Mouse (Mus musculus): Measurements from ENCODE around the gene Gm20388. TPM values are rescaled to one million over a fixed set of nuclear protein-coding genes. Genes with fewer than 3 reads are reported as not detected.

The Gm20388 gene
- polyA plus RNA-seq, 1 experiment from 2014 or later: 12.4 TPM

- Histone ChIP-seq H3K9ac (ENCODE audit: low read depth, low read length) (no peak overlapping the region), H3K27me3 (replicated peaks; ENCODE audit: control insufficient read depth, insufficient read depth, low read length) (no peaks in the 10 kb centered on the region), H3K4me3 (ENCODE audit: low read length) (no peak overlapping the region), H3K27ac (ENCODE audit: low read depth, low read length) (no peak overlapping the region), H3K4me2 (ENCODE audit: low read length) (no peak overlapping the region), H3K9me3 (ENCODE audit: control insufficient read depth, low read length) (no peaks in the 10 kb centered on the region), H3K4me1 (ENCODE audit: control insufficient read depth, insufficient read depth, low read depth, low read length) (no peaks in the 10 kb centered on the region), H3K36me3 (ENCODE audit: control insufficient read depth, insufficient read depth, low read length) (no peaks in the 10 kb centered on the region)
- no peak for ATAC-seq
- WGBS: 85% methylated on average over 18 of the region's 18 CpGs
These were observed 1614.6 kb downstream of the Gm20388 start for GRCm38 (mm10) chr8:121525111-121525818.

GRCm38 (mm10) chr8:121526811-121527550, 1616.3 kb downstream of the Gm20388 start:
- ATAC-seq: no peak
- H3K9ac ChIP-seq (ENCODE audit: low read depth, low read length): no peak overlapping the region
- no peak overlapping the region for H3K4me2 ChIP-seq (ENCODE audit: low read length)
- 61% methylated on average over 6 of the region's 6 CpGs for WGBS
- no peak overlapping the region for H3K4me3 ChIP-seq (ENCODE audit: low read length)
- H3K36me3 ChIP-seq (ENCODE audit: control insufficient read depth, insufficient read depth, low read length): no peaks in the 10 kb centered on the region
- H3K27ac ChIP-seq (ENCODE audit: low read depth, low read length): no peak overlapping the region
- no peaks in the 10 kb centered on the region for H3K27me3 ChIP-seq (replicated peaks; ENCODE audit: control insufficient read depth, insufficient read depth, low read length)
- no peaks in the 10 kb centered on the region for H3K4me1 ChIP-seq (ENCODE audit: control insufficient read depth, insufficient read depth, low read depth, low read length)
- H3K9me3 ChIP-seq (ENCODE audit: control insufficient read depth, low read length): no peaks in the 10 kb centered on the region

- Histone ChIP-seq H3K9me3 (ENCODE audit: control insufficient read depth, low read length) (no peaks in the 10 kb centered on the region), H3K27me3 (replicated peaks; ENCODE audit: control insufficient read depth, insufficient read depth, low read length) (no peaks in the 10 kb centered on the region), H3K27ac (ENCODE audit: low read depth, low read length) (no peak overlapping the region), H3K9ac (ENCODE audit: low read depth, low read length) (no peak overlapping the region), H3K36me3 (ENCODE audit: control insufficient read depth, insufficient read depth, low read length) (no peaks in the 10 kb centered on the region), H3K4me1 (ENCODE audit: control insufficient read depth, insufficient read depth, low read depth, low read length) (no peaks in the 10 kb centered on the region), H3K4me3 (ENCODE audit: low read length) (no peak overlapping the region), H3K4me2 (ENCODE audit: low read length) (no peak overlapping the region)
- WGBS: 83% methylated on average over 9 of the region's 9 CpGs
- ATAC-seq: no peak
These were observed 1617.1 kb downstream of the Gm20388 start for GRCm38 (mm10) chr8:121527751-121528150.

- Histone ChIP-seq H3K4me1 (ENCODE audit: control insufficient read depth, insufficient read depth, low read depth, low read length) (no peaks in the 10 kb centered on the region), H3K27ac (ENCODE audit: low read depth, low read length) (no peak overlapping the region), H3K9me3 (ENCODE audit: control insufficient read depth, low read length) (no peaks in the 10 kb centered on the region), H3K4me2 (ENCODE audit: low read length) (no peak overlapping the region), H3K9ac (ENCODE audit: low read depth, low read length) (no peak overlapping the region), H3K36me3 (ENCODE audit: control insufficient read depth, insufficient read depth, low read length) (no peaks in the 10 kb centered on the region), H3K4me3 (ENCODE audit: low read length) (no peak overlapping the region), H3K27me3 (replicated peaks; ENCODE audit: control insufficient read depth, insufficient read depth, low read length) (no peaks in the 10 kb centered on the region)
- no peak for ATAC-seq
- 86% methylated on average over 15 of the region's 15 CpGs for WGBS
These were observed 1618.1 kb downstream of the Gm20388 start for GRCm38 (mm10) chr8:121528790-121529189.

DNA sequence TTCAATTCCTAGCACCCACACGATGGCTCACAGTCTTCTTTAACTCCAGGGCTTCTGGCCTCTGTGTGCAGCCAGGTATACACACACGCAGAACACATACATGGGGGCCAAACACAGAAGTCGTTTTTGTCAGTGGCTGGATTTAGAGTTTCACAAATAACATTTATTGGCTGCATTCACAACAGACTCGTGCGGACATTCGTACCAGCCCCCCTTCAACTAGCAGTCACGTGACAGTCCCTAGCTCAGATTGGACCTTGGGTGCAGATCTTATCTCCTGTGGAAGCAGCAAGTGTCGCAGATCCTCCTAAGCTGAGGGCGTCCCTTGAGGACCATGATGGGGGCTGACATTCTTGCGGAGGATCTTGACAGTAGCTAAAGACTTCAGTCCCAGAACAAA, 1620.0 kb downstream of the Gm20388 start:
- H3K4me2 ChIP-seq (ENCODE audit: low read length): no peak overlapping the region
- H3K9me3 ChIP-seq (ENCODE audit: control insufficient read depth, low read length): no peaks in the 10 kb centered on the region
- no peaks in the 10 kb centered on the region for H3K36me3 ChIP-seq (ENCODE audit: control insufficient read depth, insufficient read depth, low read length)
- WGBS: 84% methylated on average over 10 of the region's 10 CpGs
- no peak for ATAC-seq
- no peak overlapping the region for H3K4me3 ChIP-seq (ENCODE audit: low read length)
- H3K9ac ChIP-seq (ENCODE audit: low read depth, low read length): no peak overlapping the region
- H3K27ac ChIP-seq (ENCODE audit: low read depth, low read length): no peak overlapping the region
- no peaks in the 10 kb centered on the region for H3K27me3 ChIP-seq (replicated peaks; ENCODE audit: control insufficient read depth, insufficient read depth, low read length)
- H3K4me1 ChIP-seq (ENCODE audit: control insufficient read depth, insufficient read depth, low read depth, low read length): no peaks in the 10 kb centered on the region

GRCm38 (mm10) chr8:121532381-121532780, 1621.7 kb downstream of the Gm20388 start:
- ATAC-seq: no peak
- Histone ChIP-seq H3K4me2 (ENCODE audit: low read length) (no peak overlapping the region), H3K27ac (ENCODE audit: low read depth, low read length) (no peak overlapping the region), H3K4me3 (ENCODE audit: low read length) (no peak overlapping the region), H3K9me3 (ENCODE audit: control insufficient read depth, low read length) (no peaks in the 10 kb centered on the region), H3K27me3 (replicated peaks; ENCODE audit: control insufficient read depth, insufficient read depth, low read length) (no peaks in the 10 kb centered on the region), H3K4me1 (ENCODE audit: control insufficient read depth, insufficient read depth, low read depth, low read length) (no peaks in the 10 kb centered on the region), H3K9ac (ENCODE audit: low read depth, low read length) (no peak overlapping the region), H3K36me3 (ENCODE audit: control insufficient read depth, insufficient read depth, low read length) (no peaks in the 10 kb centered on the region)
- 44% methylated on average over 5 of the region's 5 CpGs for WGBS

GRCm38 (mm10) chr8:121541862-121542261, 1631.2 kb downstream of the Gm20388 start:
- no peak overlapping the region for H3K4me2 ChIP-seq (ENCODE audit: low read length)
- H3K36me3 ChIP-seq (ENCODE audit: control insufficient read depth, insufficient read depth, low read length): no peaks in the 10 kb centered on the region
- no peak for ATAC-seq
- H3K9ac ChIP-seq (ENCODE audit: low read depth, low read length): no peak overlapping the region
- 84% methylated on average over 19 of the region's 19 CpGs for WGBS
- no peak overlapping the region for H3K4me3 ChIP-seq (ENCODE audit: low read length)
- 0 out of 2 replicates have a peak, but pooled peaks cover 3% of the 10 kb centered on the region for H3K9me3 ChIP-seq (ENCODE audit: control insufficient read depth, low read length)
- H3K27ac ChIP-seq (ENCODE audit: low read depth, low read length): no peak overlapping the region
- no peaks in the 10 kb centered on the region for H3K27me3 ChIP-seq (replicated peaks; ENCODE audit: control insufficient read depth, insufficient read depth, low read length)
- H3K4me1 ChIP-seq (ENCODE audit: control insufficient read depth, insufficient read depth, low read depth, low read length): no peaks in the 10 kb centered on the region

- no peaks in the 10 kb centered on the region for H3K36me3 ChIP-seq (ENCODE audit: control insufficient read depth, insufficient read depth, low read length)
- no peak overlapping the region for H3K4me3 ChIP-seq (ENCODE audit: low read length)
- H3K4me2 ChIP-seq (ENCODE audit: low read length): no peak overlapping the region
- 55% methylated on average over 13 of the region's 13 CpGs for WGBS
- no peaks in the 10 kb centered on the region for H3K4me1 ChIP-seq (ENCODE audit: control insufficient read depth, insufficient read depth, low read depth, low read length)
- 0 out of 2 replicates have a peak, but pooled peaks cover 3% of the 10 kb centered on the region for H3K9me3 ChIP-seq (ENCODE audit: control insufficient read depth, low read length)
- no peaks in the 10 kb centered on the region for H3K27me3 ChIP-seq (replicated peaks; ENCODE audit: control insufficient read depth, insufficient read depth, low read length)
- ATAC-seq: no peak
- no peak overlapping the region for H3K27ac ChIP-seq (ENCODE audit: low read depth, low read length)
- H3K9ac ChIP-seq (ENCODE audit: low read depth, low read length): no peak overlapping the region
These were observed 1632.3 kb downstream of the Gm20388 start for GRCm38 (mm10) chr8:121542901-121543300.

DNA sequence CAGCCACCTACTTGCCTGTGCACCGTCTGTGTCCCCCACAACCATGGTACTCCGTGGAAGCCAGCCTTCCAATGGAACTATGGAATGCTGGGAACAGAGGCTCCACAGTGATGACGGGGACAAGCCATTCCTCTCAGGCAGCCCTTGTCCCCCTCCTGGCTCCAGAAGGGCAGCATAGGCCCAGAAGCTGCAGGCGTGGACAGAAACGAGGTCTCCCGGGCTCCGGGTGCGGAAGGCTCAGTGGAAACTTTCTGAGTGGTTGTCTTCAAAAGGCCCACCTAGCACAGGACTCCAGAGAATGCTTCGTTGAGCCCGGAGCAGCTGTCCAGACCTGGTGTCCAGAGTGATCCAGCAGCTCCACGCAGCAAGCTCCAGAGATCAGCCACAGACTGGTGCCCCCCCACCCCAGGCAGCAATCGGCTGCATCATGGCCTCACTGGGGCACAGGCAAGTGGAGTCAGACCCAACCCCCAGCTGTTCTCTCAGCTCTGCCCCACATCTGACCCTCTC, 1633.7 kb downstream of the Gm20388 start, which contains the start of gene 1700018B08Rik:
1700018B08Rik (minus strand) TSS at position 45 of the 510 bp plus-strand sequence.
- ATAC-seq: no peak
- Histone ChIP-seq H3K4me1 (ENCODE audit: control insufficient read depth, insufficient read depth, low read depth, low read length) (no peaks in the 10 kb centered on the region), H3K27me3 (replicated peaks; ENCODE audit: control insufficient read depth, insufficient read depth, low read length) (no peaks in the 10 kb centered on the region), H3K36me3 (ENCODE audit: control insufficient read depth, insufficient read depth, low read length) (no peaks in the 10 kb centered on the region), H3K9ac (ENCODE audit: low read depth, low read length) (no peak within 1 kb of the TSS), H3K9me3 (ENCODE audit: control insufficient read depth, low read length) (0 out of 2 replicates have a peak, but pooled peaks cover 3% of the 10 kb centered on the region), H3K27ac (ENCODE audit: low read depth, low read length) (no peak within 1 kb of the TSS), H3K4me3 (ENCODE audit: low read length) (no peak within 1 kb of the TSS), H3K4me2 (ENCODE audit: low read length) (no peak within 1 kb of the TSS)
- 87% methylated on average over 12 of the region's 12 CpGs for WGBS
